Mouse (Mus musculus) liver, postnatal 0 days (tissue): ENCODE data around the gene 2510009E07Rik.

Experiments used
- CTCF ChIP-seq: sonication (generic); IDR thresholded peaks from 2 replicates; pipeline ENCODE4 v1.5.1; 2016; ENCODE audit warnings: antibody characterized with exemption, low read depth
- EP300 ChIP-seq: IDR thresholded peaks from 2 replicates; pipeline ENCODE4 v1.6.1; 2016; ENCODE audit warnings: antibody characterized with exemption, low read depth, mild to moderate bottlenecking

DNA sequence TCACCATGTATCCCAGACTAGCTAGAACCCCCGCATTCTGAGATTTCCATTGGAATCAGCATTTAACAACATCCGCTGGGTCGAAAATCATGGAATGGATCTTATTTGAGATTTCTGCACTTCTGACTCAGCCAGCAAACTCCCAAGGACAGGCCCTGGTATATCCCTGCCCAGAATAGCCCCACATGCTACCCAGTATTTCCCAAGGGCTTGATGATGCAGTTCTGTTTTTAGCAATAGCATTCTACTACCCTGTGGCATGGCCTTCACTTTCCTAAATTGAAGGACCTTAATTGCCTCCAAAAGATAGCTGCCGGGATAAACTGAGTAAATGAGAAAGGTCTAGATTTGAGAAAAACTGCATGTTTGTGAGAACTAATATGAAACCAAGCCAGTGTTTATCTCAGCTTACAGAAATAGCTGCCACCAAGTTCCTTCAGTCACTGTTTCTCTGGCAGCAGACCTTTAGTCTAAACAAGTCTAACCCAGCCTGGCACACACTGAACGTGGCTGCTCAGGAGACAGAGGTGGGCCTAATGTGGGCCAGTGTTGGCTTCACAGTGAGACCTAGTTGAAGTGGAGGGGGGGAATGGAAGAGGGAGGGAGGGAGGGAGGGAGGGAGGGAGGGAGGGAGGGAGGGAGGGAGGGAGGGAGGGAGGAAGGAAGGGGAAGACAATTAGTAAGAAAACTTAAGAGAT, 58.2 kb downstream of the 2510009E07Rik start:
- TF ChIP-seq CTCF = no peak
- TF ChIP-seq EP300 = no peak
